Mouse (Mus musculus): ENCODE results near the gene Creb3l2.

DNA sequence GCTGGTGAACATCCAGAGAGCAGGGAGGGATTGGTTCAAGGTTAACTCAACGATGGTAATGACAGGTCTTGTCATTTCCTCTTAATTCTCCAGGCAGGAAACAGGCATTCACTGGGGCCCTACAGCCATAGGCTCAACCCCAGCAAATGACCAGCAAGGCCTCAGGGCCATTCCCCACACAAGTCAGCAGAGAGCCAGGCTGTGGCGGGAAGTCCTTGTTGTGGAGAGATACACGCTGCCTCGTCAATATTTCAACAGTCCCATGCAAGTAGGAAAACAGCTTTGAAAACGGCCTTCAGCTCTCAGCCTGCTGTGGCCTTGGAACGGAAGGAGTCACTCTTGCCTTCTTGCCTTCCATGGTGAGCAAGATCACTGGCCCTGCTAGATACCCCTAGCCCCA is 6.6 kb downstream of the Creb3l2 start:
- TF ChIP-seq CTCF (IDR thresholded peaks at IDR 0.05; ENCODE audit: insufficient read depth, low read length) (no peak), POLR2A (IDR thresholded peaks at IDR 0.05; ENCODE audit: borderline replicate concordance, extremely low read depth, low read depth, low read length) (no peak)
